Mouse (Mus musculus): ENCODE data around the gene Eno4. TPM values are rescaled to one million over a fixed set of nuclear protein-coding genes. Genes with fewer than 3 reads are reported as not detected.
"Not testable (repeated sequence)": the region's sequence is repeated elsewhere in the genome, so short reads cannot be mapped to it uniquely, and the experiment has no call there.

Gene Eno4
- 0.08 TPM in 1 of 2 replicates, not detected in the other for polyA plus RNA-seq (2012; rRNA removed)

DNA sequence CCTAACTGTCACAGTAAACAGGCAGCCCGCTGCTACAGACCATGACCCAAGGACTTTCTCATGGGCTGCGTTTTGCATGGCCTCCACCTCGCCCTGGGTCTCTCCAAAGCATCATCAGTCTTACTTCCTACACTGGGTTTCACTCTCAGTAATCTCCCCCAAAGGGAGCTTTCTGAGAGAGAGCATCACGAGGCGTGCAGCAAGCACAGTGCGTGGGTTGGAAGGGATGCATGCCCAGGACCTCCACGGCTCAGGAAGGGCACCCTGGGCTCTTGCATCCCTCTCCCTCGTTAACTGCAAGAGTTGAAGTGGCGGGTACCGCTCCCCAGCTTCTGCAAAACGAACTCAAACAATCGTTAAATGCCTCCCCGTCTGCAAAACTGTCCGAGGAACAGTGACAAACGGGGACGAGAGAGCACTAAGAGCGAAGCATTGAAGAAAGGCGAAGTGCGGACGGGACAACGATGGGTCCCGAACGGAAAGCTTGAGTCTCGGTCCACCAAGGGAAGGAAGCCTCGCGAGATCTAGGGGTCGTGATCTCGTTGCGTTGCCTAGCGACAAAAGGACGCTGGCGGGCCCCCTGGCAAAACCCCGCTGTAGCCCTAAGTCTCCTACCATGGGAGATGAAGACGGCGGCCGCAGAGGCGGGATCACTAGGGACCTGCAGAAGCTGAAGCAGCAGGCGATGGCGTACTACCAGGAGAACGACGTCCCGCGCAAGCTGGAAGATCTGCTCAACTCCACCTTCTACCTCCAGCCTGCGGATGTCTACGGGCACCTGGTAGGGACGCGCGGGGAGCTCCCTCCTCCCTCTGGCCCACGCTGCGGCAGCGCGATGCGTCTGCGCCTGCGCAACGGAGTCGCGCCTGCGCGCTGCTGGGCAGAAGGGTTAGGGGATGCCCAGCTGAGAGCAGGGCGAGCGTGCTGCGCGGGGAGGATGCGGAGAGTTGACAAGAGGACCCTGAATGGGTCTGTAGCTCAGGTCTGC, at the start of gene Eno4, which contains the start of gene Hspa12a:
TSS of gene Eno4 (plus strand) at position 585 of the 988 bp plus-strand sequence.
TSS of gene Hspa12a (minus strand) at position 814 of the 988 bp plus-strand sequence.
- peak within 1 kb of the TSS; percentile 81 for H3K4me3 ChIP-seq (ENCODE audit: extremely low read depth, insufficient read depth, insufficient read length)
- no peaks in the 10 kb centered on the region for H3K27me3 ChIP-seq (ENCODE audit: control insufficient read depth, insufficient read depth, low read length)
- under 1% methylated on average over 65 of the region's 65 CpGs for WGBS
- peak within 1 kb of the TSS; percentile 62 for H3K27ac ChIP-seq (ENCODE audit: insufficient read depth, low read length)
- TF ChIP-seq POLR2A (IDR thresholded peaks at IDR 0.05; ENCODE audit: low read depth, low read length): peak; percentile 28
- TF ChIP-seq CTCF (IDR thresholded peaks at IDR 0.05; ENCODE audit: extremely low read depth, insufficient read depth, insufficient read length, insufficient replicate concordance): no peak
- H3K4me1 ChIP-seq (ENCODE audit: control insufficient read depth, insufficient read depth, insufficient read length): peaks cover 3% of the 10 kb centered on the region; the same call in 1 of the 2 replicates
- DNase-seq (ENCODE audit: low read depth in 1 of 2, low spot score in 2 of 2): peak; percentile 77 to 85
- no peaks in the 10 kb centered on the region for H3K36me3 ChIP-seq (ENCODE audit: control insufficient read depth, insufficient read depth, low read length)

DNA sequence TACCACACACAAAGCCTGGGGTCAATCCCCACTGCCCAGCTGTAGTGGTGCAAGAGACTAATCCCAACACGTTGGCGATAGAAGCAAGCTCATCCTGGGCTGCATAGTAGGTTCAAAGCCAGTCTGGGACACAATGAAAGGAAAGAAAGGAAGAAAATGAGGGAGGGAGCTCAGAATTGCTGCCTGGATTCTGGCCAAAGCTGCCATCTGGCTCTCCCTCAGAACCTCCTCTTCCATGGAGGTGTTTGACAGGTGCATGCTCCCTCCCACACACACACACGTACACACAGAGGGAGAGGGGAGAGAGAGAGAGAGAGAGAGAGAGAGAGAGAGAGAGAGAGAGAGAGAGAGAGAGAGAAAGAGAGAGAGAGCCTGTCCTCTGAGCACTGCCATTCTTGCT, 47.0 kb upstream of the Eno4 start:
- H3K4me1 ChIP-seq (ENCODE audit: control insufficient read depth, insufficient read depth, insufficient read length): no peaks in the 10 kb centered on the region
- no peaks in the 10 kb centered on the region for H3K27me3 ChIP-seq (ENCODE audit: control insufficient read depth, insufficient read depth, low read length)
- no peak overlapping the region for H3K27ac ChIP-seq (ENCODE audit: insufficient read depth, low read length)
- TF ChIP-seq CTCF (IDR thresholded peaks at IDR 0.05; ENCODE audit: extremely low read depth, insufficient read depth, insufficient read length, insufficient replicate concordance) (no peak), POLR2A (IDR thresholded peaks at IDR 0.05; ENCODE audit: low read depth, low read length) (no peak)
- WGBS: 80% methylated on average over 3 of the region's 3 CpGs
- DNase-seq (ENCODE audit: low read depth in 1 of 2, low spot score in 2 of 2): no peak
- no peak overlapping the region for H3K4me3 ChIP-seq (ENCODE audit: extremely low read depth, insufficient read depth, insufficient read length)
- H3K36me3 ChIP-seq (ENCODE audit: control insufficient read depth, insufficient read depth, low read length): no peaks in the 10 kb centered on the region

DNA sequence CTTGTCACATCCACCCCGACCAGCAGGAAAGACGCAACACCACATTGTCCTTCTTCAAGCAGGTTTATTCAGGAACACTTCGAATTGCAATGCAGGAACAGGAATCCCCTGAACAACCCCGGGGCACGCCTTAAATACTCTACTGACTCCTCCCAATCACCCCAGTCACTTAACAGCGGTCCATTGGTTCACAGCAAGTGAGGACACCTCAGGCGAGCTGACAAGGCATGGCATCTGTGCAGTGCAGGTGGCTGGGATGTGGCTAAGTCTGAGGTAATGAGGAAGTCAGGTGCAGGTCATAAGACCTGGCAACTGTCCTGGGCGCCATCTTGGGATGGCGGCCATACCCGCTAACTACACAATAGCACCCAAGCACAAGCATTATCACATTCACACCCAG, 42.8 kb upstream of the Eno4 start:
- H3K4me3 ChIP-seq (ENCODE audit: extremely low read depth, insufficient read depth, insufficient read length); H3K36me3 ChIP-seq (ENCODE audit: control insufficient read depth, insufficient read depth, low read length); H3K4me1 ChIP-seq (ENCODE audit: control insufficient read depth, insufficient read depth, insufficient read length); H3K27me3 ChIP-seq (ENCODE audit: control insufficient read depth, insufficient read depth, low read length); H3K27ac ChIP-seq (ENCODE audit: insufficient read depth, low read length); DNase-seq (ENCODE audit: low read depth in 1 of 2, low spot score in 2 of 2): not testable (repeated sequence)
- 87% methylated on average over 10 of the region's 10 CpGs for WGBS

DNA sequence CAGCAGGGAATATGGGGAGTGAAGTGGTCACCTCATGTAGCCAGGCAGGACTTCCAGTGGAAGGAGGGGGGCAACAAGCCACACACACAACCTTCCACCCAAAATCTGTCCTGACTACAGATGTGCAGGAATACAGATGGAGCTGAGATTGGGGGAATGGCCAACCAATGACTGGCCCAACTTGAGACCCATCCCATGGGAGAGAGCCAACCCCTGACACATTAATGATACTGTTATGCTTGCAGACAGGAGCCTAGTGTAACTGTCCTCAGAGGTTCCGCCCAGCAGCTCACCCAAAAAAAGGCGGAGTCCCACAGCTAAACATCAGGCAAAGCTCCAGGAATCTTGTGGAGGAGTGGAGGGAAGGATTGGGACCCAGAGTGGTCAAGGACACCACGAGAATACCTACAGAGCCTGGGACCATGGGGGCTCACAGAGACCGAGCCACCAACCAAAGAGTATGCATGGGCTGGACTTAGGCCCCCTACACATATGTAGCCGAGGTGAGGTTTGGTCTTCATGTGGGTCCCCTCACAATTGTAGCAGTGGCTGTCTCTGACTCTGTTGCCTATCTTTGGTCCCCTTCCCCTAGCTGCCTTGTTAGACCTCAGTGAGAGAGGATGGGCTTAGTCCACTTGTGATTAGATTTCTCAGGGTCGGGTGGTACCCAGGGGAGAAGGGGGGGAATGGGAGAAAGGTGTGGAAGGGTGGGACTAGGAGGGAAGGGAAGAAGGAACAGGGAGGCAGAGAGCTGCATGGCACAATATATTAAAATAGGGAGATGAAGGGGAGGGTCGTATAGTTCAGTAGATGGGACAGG, 39.9 kb upstream of the Eno4 start:
- H3K27me3 ChIP-seq (ENCODE audit: control insufficient read depth, insufficient read depth, low read length): no peaks in the 10 kb centered on the region
- TF ChIP-seq CTCF (IDR thresholded peaks at IDR 0.05; ENCODE audit: extremely low read depth, insufficient read depth, insufficient read length, insufficient replicate concordance) (no peak), POLR2A (IDR thresholded peaks at IDR 0.05; ENCODE audit: low read depth, low read length) (no peak)
- H3K4me3 ChIP-seq (ENCODE audit: extremely low read depth, insufficient read depth, insufficient read length): no peak overlapping the region
- H3K36me3 ChIP-seq (ENCODE audit: control insufficient read depth, insufficient read depth, low read length): no peaks in the 10 kb centered on the region
- H3K4me1 ChIP-seq (ENCODE audit: control insufficient read depth, insufficient read depth, insufficient read length): peaks cover 3% of the 10 kb centered on the region; the same call in 1 of the 2 replicates
- no peak for DNase-seq (ENCODE audit: low read depth in 1 of 2, low spot score in 2 of 2)
- H3K27ac ChIP-seq (ENCODE audit: insufficient read depth, low read length): no peak overlapping the region
- WGBS: 62% methylated on average over 7 of the region's 7 CpGs

DNA sequence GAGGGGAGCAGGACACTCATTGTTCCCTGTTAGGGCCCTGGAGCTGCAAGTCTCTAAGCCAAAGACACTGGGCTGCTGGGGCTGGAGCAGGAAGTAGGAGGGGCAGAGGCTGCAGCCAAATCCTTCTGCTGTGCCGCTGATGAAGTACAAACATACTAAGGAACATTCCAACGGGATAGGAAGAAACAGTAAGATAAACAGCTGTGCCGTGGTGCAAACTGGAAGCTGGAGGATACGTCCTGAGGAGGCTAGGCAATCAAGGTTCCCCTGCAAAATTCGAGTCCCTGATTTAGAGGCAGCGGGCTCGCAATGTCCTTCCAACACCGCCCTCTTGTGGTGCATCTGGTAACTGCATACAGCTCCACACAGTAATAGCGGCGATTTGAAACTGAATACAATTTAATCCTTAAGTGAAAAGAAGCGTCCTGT, 39.3 kb upstream of the Eno4 start:
- peak; percentile 31 to 73 for DNase-seq (ENCODE audit: low read depth in 1 of 2, low spot score in 2 of 2)

DNA sequence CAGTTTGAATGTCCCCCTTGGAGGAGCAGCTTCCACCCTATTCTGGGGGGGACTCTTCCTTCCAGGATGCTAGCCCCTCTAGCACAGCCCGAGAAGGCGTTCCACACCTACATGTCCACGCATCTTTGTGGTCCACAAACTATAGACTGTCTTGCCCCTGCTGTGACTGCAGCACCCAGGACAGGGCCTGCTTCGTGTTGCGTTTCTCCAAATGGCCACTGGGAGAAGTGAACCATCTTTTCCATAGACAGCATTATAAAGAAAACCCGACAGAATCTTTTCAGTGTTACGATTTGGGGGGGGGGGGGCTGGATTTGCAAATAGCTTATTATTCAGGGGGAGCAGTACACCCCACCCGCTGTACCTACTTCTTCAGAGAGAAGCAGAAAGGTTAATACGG, 36.5 kb upstream of the Eno4 start:
- Histone ChIP-seq H3K36me3 (ENCODE audit: control insufficient read depth, insufficient read depth, low read length) (no peaks in the 10 kb centered on the region), H3K27ac (ENCODE audit: insufficient read depth, low read length) (no peak overlapping the region), H3K27me3 (ENCODE audit: control insufficient read depth, insufficient read depth, low read length) (no peaks in the 10 kb centered on the region), H3K4me1 (ENCODE audit: control insufficient read depth, insufficient read depth, insufficient read length) (peaks cover 3% of the 10 kb centered on the region; the same call in 1 of the 2 replicates), H3K4me3 (ENCODE audit: extremely low read depth, insufficient read depth, insufficient read length) (no peak overlapping the region)
- TF ChIP-seq CTCF (IDR thresholded peaks at IDR 0.05; ENCODE audit: extremely low read depth, insufficient read depth, insufficient read length, insufficient replicate concordance) (no peak), POLR2A (IDR thresholded peaks at IDR 0.05; ENCODE audit: low read depth, low read length) (no peak)
- DNase-seq (ENCODE audit: low read depth in 1 of 2, low spot score in 2 of 2): no peak
- 73% methylated on average over 9 of the region's 9 CpGs for WGBS

More for the DNA sequence above, 39.3 kb upstream of the Eno4 start:
- H3K4me1 ChIP-seq (ENCODE audit: control insufficient read depth, insufficient read depth, insufficient read length): peaks cover 3% of the 10 kb centered on the region; the same call in 1 of the 2 replicates
- 1% methylated on average over 11 of the region's 11 CpGs for WGBS
- H3K27me3 ChIP-seq (ENCODE audit: control insufficient read depth, insufficient read depth, low read length): no peaks in the 10 kb centered on the region
- no peak overlapping the region; the same call in 1 of the 2 replicates for H3K4me3 ChIP-seq (ENCODE audit: extremely low read depth, insufficient read depth, insufficient read length)
- H3K27ac ChIP-seq (ENCODE audit: insufficient read depth, low read length): no peak overlapping the region
- H3K36me3 ChIP-seq (ENCODE audit: control insufficient read depth, insufficient read depth, low read length): no peaks in the 10 kb centered on the region
- TF ChIP-seq CTCF (IDR thresholded peaks at IDR 0.05; ENCODE audit: extremely low read depth, insufficient read depth, insufficient read length, insufficient replicate concordance) (peak; percentile 93), POLR2A (IDR thresholded peaks at IDR 0.05; ENCODE audit: low read depth, low read length) (no peak)
